Mouse (Mus musculus): ENCODE data around the gene H1f0.

H1f0 gene

GRCm38 (mm10) chr15:79028237-79028738 is at the start of gene H1f0:
Gene H1f0 (plus strand): TSS chr15:79028450.
- DNase-seq (ENCODE audit: low read depth, low spot score) = no peak

DNA sequence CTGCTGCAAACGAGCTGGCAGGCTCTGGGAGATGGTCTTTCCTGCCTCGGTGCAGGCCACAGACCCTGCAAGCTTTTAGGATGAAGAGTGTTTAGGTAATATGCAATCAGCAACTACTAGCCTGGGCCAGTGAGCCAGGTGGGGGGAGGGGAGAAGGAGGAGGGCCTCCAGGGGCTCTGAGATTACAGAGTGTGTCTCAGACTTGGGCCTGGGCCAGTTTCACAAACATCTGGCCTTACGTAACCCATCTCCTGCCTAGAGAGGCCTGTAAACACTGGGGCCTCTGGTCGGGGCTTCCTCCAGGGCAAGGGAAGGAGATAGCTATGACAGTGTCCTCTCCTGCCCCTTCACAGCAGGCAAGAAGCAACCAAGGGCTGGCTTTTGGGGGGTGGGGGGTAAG is 49.4 kb upstream of the H1f0 start:
- DNase-seq (ENCODE audit: low read depth, low spot score) = no peak

- DNase-seq (ENCODE audit: low read depth, low spot score) = no peak
Observed at GRCm38 (mm10) chr15:78980084-78980483, 48.2 kb upstream of the H1f0 start.

DNA sequence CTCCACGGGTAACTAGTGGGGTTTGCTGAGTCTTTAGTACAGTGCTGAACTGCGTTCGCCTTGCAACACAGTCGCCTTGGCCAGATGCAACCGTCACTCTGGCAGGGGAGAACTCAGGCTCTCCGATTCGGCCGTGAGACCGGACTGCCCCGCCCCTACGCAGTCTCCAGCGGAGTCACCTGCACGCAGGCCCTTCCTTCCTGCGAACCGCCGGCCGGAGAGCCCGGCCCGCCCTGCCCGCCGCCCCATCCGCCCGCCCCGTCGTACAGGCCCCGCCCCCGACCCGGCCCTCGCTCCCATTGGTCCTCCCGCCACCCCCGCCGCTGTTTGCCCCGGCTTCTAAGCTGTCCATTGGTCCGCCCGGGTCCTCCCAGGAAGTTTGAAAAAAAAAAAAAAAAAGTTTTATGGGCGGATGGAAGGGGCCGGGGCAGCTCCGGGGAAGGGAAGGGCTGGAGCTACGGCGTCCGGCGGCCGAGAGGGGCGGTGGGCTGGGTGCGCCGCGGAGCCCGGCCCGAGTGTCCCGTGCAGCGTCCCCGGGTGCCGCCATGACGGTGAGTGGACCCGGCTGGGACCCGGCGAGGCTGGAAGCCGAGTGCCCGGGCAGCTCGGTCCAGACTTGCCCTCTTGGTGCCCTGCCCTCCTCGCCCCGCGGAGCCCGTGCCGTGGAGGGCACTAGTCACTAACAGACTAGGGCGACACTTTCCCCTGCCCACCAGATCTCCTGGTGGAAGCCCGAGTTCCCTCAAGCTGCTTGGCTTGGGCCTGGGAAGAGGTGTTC is 45.4 kb upstream of the H1f0 start:
- peak; percentile 82 for DNase-seq (ENCODE audit: low read depth, low spot score)

- peak; percentile 58 for DNase-seq (ENCODE audit: low read depth, low spot score)
Observed at GRCm38 (mm10) chr15:78983436-78984285, 44.6 kb upstream of the H1f0 start.

DNA sequence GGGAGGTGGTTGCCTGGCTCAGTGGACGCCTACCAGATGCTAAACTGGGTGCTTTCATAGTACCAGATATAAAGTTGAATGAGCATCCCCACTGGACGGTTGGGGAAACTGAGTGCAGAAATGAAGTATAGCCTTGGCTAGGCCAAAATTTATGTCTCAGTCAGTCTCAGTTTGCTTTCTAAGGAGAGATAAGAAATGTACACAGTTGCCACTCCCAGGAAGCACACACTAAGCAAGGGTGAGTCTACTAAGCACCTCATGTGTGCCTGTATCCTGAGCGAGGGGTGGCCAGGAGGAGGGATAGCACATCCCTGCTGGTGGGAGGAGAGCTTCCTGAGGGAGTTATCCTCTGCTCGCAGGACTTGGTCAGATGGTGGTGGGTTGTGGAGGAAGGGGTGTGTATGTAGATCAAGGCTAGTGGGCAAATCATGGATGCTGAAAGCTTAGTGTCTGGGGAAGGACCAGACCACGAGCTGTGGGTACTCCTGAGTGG is 43.9 kb upstream of the H1f0 start:
- no peak for DNase-seq (ENCODE audit: low read depth, low spot score)

GRCm38 (mm10) chr15:78986536-78987220 is 41.6 kb upstream of the H1f0 start:
- DNase-seq (ENCODE audit: low read depth, low spot score) = no peak

DNA sequence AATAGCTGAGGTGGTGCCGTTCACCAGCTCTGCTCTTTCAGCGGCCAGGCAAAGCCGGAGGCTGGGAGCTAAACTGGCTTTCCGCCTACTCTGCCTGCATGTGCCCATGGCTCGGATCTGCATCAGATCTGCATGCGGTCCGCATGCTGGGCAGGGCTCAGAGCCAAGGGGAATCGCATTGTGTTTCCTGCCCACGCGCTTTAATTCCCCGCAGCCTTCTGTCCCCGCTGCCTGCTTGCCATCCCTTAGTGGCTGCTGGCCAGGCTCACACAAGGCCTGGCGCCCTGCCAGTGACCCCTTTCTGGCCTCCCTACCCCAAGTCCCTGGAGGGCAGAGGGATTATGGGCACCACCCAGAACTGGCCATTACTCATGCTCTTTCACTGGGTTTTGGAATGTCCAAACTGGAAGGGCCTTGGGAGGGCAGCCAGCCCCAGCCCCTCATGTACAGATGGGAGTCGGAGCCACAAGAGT is 39.7 kb upstream of the H1f0 start:
- no peak for DNase-seq (ENCODE audit: low read depth, low spot score)

- DNase-seq (ENCODE audit: low read depth, low spot score) = no peak
Observed at GRCm38 (mm10) chr15:78989152-78990092, 38.8 kb upstream of the H1f0 start.

GRCm38 (mm10) chr15:78990093-78990463 is 38.2 kb upstream of the H1f0 start:
- no peak for DNase-seq (ENCODE audit: low read depth, low spot score)

DNA sequence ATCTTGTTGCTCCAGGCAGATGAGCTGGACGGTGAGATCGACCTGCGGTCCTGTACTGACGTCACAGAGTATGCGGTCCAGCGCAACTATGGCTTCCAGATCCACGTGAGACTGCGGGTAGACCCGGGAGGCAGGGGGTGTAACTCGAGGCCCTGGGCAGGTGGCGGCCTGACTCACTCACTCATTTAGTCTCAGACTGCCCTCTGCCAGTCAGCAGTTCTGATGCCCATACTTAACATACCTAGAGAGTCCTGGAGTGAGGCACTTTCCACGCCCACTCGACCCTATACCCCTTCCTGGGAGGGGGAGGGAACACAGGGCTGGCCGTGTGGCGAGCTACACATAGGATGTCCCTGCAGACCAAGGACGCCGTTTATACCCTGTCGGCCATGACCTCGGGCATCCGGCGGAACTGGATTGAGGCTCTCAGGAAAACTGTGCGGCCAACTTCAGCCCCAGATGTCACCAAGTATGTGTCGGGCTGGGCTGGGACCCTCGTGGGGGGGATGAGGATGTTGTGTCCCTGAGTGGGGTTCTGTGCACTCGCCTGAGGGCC is 37.2 kb upstream of the H1f0 start:
- no peak for DNase-seq (ENCODE audit: low read depth, low spot score)

GRCm38 (mm10) chr15:78992235-78992634 is 36.0 kb upstream of the H1f0 start:
- DNase-seq (ENCODE audit: low read depth, low spot score) = no peak

DNA sequence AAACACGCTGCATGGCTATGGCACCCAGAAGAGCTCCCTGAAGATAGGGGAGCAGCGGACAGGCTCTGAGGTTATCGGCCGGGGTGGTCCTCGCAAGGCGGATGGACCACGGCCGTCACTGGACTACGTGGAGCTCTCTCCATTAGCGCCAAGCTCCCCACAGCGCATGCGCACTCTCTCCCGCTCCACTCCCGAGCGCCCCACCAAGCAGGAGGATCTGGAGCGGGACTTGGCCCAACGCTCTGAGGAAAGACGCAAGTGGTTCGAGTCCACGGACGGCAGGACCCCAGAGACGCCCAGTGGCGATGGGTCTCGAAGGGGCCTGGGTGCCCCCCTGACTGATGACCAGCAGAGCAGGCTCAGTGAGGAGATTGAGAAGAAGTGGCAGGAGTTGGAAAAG is 35.3 kb upstream of the H1f0 start:
- no peak for DNase-seq (ENCODE audit: low read depth, low spot score)

DNA sequence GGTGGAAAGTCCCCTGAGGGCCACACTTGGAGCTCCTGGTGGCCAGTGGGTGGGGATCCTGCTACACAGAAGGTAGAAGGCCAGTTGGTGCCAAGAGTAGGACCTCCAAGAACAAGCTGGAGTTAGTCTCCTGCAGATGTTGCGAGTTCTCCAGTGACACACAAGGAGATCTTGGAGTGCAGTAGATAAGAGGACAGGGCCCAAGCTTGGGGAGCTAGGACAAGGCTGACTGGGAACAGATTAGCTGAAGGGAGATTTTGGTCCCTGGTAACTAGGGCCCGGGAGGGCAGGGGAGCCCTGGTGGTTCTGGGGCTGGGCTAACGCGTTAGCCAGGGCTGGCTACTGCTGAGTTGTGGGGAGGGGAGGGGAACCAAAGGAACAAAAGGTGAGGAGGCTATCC is 32.3 kb upstream of the H1f0 start:
- DNase-seq (ENCODE audit: low read depth, low spot score) = no peak

- no peak for DNase-seq (ENCODE audit: low read depth, low spot score)
Observed at GRCm38 (mm10) chr15:78996663-78997062, 31.6 kb upstream of the H1f0 start.

GRCm38 (mm10) chr15:78998348-78998747 is 29.9 kb upstream of the H1f0 start:
- DNase-seq (ENCODE audit: low read depth, low spot score) = no peak

- DNase-seq (ENCODE audit: low read depth, low spot score) = no peak
Observed at GRCm38 (mm10) chr15:78999586-78999985, 28.7 kb upstream of the H1f0 start.

GRCm38 (mm10) chr15:79000357-79000791 is 27.9 kb upstream of the H1f0 start:
- DNase-seq (ENCODE audit: low read depth, low spot score) = no peak

DNA sequence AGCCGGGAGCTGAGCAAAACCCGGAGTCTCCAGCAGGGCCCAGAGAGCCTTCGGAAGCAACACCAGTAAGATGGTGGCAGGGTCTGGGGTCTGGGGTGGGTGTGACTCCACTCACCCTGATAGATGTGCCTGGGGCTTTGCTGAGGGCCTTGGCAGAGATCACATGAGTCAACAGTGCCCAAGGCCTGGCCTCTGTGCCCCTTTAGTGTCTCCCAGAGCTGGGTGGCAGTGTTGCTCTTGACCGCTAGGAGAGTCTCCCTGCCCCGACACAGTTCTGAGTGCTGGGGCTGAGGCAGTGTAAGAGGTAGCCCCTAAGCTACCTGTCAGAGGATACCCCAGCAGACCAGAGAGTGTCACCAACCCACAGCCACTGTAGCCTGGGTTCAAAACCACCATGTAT is 26.7 kb upstream of the H1f0 start:
- no peak for DNase-seq (ENCODE audit: low read depth, low spot score)

GRCm38 (mm10) chr15:79002036-79002435 is 26.2 kb upstream of the H1f0 start:
- no peak for DNase-seq (ENCODE audit: low read depth, low spot score)

Data from c-Kit-negative CD71-positive TER-119-positive erythroid progenitor cells, embryonic 14.5 days (primary cell).